Mouse (Mus musculus) forelimb bud, embryonic 11.5 days (tissue): ENCODE data around the gene Rhbdd1.

Experiments
- DNase-seq: peaks from one replicate; pipeline ENCODE4 v3.0.0-alpha.2; 2012; ENCODE audit warnings: low read depth, low spot score

Gene Rhbdd1

DNA sequence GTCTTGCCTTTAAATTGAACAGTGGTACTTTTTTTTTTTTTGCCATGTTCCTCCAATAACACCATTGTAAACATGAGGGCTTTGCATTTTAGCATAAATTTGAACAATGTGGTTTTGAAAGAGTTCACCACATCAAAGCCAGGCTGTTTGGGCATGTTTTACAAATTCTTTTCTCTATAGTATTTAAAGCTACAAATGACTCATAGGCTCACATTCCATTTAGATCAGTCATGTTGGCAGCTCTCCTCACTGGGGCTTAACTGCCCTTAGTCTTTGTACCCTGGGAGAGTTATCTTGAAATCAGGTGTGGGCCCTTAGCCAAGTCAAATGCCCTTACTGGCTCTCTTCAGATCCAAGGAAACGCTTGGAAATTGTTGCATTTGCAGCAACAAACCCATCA is 112.8 kb downstream of the Rhbdd1 start:
- DNase-seq, result no peak

DNA sequence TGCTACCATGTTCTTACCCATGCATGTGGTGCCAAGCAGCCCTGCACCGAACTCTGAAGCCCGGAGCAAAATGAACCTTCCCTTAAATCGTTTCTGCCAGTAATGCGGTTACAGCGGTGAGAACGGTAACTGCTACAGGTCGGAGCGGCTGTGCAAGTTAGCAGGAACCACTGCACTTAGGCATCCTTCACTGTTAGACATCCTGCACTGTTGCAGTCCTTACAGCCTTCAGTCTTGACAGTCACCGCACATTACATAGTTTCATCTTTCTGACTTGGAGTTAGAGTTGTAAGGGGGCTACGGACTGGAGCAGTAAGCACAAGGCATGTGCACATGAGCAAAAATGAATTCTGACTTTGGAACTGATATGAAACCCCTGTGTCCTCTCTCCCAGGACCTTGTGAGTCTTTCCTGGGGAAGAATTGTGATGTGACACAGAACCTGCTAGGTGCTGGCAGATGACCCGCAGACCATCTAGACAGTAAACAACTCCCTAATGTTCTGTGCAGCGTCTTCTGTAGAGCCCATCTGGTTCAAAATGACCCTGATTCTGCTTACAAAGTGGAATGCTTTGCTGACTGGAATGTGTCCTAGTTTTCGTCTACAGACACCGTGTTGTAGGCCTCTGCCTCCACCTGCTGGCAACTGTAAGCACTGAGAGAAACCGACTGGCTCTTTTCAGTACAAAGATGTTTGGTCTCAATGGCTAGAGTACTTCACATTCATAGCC is 116.8 kb downstream of the Rhbdd1 start:
- DNase-seq, result peak; percentile 76

DNA sequence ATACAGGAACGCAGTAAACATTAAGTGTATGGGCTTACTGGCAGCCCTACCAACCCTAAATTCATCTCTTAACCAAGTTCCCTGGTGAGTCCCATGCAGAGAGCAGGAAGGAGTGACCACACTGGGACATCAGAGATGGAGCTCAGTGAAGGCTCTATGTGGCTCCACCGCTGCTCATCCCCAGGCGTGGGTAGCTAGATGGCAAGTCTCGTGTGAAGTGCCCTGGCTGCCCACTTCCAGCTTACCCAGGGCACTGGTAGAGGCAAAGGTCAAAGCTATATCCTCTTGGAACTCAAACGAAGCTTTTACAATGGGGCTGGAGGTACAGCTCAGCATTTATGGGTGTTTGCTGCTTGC is 117.4 kb downstream of the Rhbdd1 start:
- DNase-seq, result no peak

GRCm38 (mm10) chr1:82437273-82437672 is 121.0 kb downstream of the Rhbdd1 start:
- DNase-seq, result no peak

DNA sequence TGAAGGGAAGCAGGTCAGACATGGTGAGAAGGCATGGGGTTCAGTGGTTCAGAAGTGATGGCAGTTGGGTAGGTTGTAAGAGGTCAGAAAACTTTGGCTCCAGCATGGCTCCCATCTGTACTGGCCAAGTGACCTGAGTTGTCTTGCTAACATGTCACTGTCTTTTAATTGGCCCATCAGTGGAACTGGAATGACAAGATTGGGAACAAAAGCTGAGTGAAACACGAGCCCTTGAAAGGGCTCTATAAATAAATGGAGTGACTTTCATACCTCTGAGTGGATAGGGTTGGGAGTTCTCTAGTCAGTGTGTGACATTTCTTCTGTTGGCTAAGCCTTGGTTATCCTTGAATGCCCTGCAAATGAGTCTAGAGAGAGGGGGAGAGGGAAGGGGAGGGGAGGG is 123.9 kb downstream of the Rhbdd1 start:
- no peak for DNase-seq

GRCm38 (mm10) chr1:82443517-82443916 is 127.3 kb downstream of the Rhbdd1 start:
- no peak for DNase-seq

DNA sequence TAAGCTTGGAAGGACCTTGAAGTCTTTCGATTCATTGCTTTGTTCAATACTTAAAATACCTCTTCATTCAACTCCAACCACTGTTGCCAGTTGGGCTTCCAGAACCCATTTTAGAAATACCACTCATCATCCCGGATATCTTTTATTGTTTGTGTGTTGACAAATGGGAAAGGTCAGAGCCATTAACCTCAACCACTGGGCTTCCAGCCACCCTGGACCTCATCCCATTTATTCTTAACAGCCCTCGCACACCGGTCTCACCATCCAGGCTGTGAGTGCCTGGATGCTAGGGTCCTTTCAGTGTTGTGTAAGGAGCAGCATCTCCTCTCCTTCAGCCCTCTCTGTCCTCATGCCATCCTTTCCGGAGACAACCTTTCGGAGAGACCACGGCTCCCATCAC is 129.8 kb downstream of the Rhbdd1 start:
- no peak for DNase-seq

DNA sequence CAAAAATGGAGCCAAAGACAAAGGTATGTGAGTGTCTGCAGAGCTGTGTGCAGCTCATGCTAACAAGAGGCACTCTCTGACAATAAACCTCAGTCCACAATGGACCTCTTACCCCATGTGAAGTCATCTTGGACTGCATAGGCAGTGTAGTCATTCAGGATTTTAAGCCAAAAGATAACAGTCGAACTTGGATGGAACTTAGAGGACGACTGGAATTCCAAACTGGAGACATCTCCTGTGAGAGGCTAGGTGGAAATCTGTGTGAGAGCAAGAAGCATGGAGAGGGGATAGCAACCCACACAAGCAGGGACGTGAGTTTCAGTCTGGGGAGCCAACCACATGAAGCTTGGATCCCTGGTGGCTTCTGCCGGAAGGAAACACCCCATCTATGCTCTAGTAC is 133.6 kb downstream of the Rhbdd1 start:
- no peak for DNase-seq

- no peak for DNase-seq
Measured at GRCm38 (mm10) chr1:82451927-82452651, 135.8 kb downstream of the Rhbdd1 start.

DNA sequence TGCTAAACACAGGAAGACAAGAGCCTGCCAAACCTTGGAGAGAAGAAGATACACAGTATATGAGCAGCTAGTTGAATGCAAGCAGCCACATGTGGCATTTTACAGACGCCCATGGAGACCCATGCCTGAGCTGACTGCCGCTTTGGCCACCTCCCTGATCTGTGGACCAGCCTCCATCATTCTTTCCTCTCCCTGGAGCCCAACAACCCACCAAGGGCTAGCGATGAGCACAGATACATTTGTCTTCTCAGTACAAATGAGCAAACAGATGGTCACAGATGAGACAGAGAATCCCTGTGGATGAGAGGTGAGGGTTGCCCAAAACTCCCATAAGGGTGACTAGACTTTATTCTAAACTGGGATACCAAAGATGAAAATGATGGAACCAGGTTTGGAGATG is 137.8 kb downstream of the Rhbdd1 start:
- DNase-seq, result no peak

DNA sequence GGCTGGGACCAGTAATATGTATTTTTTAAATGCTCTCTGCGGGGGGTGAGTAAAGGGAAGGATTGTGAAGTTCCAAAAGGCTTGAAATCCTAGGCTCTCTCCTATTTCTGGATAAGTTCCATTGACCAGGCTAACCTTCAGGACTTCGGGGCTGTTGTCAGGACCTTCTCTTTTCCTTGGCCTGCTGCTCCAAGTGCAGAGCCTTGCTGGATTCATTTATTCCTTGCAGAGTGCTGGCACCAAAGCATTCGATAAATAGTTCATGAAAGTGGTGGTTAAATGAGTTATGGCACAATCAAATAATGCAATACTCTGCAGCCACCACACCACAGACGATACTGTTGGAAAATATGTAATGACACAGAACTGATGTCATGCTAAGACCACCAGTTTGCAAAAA is 143.1 kb downstream of the Rhbdd1 start:
- DNase-seq, result no peak

DNA sequence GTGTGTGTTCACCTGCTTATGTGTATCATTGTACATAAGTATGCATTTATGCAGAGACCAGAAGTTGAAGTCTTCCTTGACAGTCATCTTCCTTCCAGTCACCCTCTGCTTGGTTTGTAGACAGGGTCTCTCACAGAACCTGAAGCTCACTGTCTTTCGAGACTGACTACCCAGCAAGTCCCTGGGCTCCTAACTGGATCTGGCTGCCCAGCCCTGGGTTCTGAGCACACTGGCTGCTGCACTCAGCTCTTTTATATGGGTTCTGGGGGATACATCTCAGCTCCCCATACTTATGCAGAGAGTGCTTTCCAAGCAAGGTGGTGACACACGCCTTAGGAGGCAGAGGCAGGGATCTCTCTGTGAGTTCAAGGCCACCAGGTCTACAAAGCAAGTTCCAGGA is 143.7 kb downstream of the Rhbdd1 start:
- no peak for DNase-seq

DNA sequence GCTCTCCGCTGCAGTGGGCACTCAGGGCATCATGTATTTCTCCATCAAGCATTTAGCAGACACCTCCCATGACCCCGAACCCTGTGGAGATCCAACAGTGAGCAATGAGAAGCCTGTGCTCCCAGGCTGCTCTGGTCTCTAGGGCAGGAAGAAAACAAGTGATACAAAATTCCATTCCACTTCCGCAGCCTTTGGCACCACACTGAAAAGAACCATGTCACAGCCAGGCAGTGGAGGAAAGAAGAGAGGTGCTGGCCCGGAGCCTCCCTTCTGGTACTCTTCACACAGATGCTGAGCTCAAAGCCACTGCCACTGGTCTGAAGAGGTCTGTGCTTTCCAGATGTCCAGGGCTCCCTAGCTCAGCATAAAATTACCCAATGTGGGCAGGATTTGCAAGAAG is 144.8 kb downstream of the Rhbdd1 start:
- DNase-seq, result no peak

GRCm38 (mm10) chr1:82465321-82465853 is 149.1 kb downstream of the Rhbdd1 start:
- no peak for DNase-seq

- DNase-seq, result no peak
Measured at GRCm38 (mm10) chr1:82468872-82469271, 152.6 kb downstream of the Rhbdd1 start.

DNA sequence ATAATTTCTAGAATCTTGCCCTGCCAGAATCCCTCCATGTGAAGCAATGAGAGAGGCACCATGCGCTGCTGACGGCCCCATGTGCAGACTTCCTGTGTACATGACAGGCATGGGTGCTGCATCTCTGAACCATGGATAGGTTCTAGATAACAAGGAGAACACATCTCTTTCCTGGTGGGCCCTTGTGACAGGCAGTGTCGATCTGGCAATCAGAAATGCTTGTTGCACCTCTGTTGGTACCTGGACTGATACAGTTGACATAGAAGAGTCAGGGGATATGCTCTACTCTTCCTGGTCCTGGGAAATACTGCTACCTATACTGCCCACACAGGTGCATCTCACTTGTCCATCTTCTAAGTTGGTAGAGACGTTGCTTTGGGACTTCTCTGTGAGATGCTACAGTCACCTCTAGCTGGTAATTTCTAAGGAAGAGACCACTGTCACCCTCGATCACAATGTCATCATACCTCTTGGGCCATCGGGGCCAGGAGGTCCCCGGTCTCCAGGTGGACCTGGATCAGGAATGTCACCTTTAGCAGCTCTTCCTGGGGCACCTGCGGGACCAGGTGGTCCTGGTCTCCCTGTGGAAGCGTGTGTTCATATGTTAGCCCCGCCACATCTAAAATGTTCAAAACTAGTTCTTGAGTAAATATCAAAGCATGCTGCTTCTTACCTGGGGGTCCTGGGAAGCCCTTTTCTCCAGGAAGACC is 154.4 kb downstream of the Rhbdd1 start:
- DNase-seq, result no peak

- DNase-seq, result no peak
Measured at GRCm38 (mm10) chr1:82473467-82473866, 157.2 kb downstream of the Rhbdd1 start.

- DNase-seq, result no peak
Measured at GRCm38 (mm10) chr1:82474461-82474961, 158.3 kb downstream of the Rhbdd1 start.

GRCm38 (mm10) chr1:82475254-82475653 is 159.0 kb downstream of the Rhbdd1 start:
- DNase-seq, result no peak

DNA sequence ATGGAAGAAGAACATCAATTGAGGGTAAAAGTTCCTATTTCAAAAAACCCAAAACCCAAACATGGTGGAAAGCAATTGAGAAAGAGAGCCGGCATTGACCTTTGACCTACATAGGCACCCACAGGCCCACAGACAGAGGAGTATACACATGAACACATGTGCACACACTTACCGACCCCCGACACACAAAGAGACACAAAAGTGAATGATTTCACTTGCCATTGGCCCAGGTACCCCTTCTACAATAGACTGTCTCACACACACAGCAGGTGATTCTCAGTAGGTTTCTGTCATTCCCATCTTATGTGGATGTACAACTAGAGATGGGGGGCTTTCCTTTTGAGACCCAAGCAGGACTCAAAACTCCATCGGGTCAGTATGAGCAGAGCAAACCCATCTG is 159.6 kb downstream of the Rhbdd1 start:
- DNase-seq, result no peak

GRCm38 (mm10) chr1:82476256-82476655 is 160.0 kb downstream of the Rhbdd1 start:
- peak; percentile 72 for DNase-seq

GRCm38 (mm10) chr1:82476746-82477145 is 160.5 kb downstream of the Rhbdd1 start:
- DNase-seq, result peak; percentile 79
